Mouse (Mus musculus): ENCODE data around the gene Efnb2.

The Efnb2 gene

DNA sequence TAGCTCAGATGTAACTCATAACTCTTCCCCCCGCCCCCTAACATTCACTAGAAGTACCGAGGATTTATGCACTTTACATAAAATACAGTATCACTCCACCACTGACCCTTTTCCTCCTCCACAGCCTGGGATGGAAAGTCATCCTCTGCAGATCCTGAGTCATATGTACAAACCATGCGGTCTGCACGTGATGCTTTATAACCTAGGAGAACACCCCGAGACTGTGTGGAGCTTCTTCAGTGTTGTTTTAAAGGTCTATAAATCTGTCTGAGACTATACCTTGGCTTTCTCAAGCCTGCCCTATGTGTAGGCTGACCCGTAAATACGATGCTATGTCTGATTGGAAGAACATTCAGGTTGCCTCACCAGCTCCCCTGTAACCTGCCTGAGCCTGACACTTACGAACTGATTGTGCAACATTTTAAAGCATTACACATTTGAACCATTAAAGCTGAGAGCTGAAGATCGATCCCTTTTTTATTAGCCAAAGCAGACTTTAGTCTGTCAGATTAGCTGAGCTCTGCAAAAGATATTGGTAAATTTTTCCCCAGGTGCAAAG is 92.7 kb downstream of the Efnb2 start:
- no peak for DNase-seq

Measured in heart, adult 11 months (tissue).